Mouse (Mus musculus): ENCODE measurements around the gene Ifnb1.

- TF ChIP-seq CTCF (conservative IDR thresholded peaks at IDR 0.05; ENCODE audit: low read length) (no peak), POU5F1 (IDR thresholded peaks at IDR 0.05; ENCODE audit: borderline replicate concordance, low read length) (no peak)
Measured at GRCm38 (mm10) chr4:88478177-88478808, 44.3 kb downstream of the Ifnb1 start.

All from E14TG2a.4 (cell line).